In the genomic region with DNA sequence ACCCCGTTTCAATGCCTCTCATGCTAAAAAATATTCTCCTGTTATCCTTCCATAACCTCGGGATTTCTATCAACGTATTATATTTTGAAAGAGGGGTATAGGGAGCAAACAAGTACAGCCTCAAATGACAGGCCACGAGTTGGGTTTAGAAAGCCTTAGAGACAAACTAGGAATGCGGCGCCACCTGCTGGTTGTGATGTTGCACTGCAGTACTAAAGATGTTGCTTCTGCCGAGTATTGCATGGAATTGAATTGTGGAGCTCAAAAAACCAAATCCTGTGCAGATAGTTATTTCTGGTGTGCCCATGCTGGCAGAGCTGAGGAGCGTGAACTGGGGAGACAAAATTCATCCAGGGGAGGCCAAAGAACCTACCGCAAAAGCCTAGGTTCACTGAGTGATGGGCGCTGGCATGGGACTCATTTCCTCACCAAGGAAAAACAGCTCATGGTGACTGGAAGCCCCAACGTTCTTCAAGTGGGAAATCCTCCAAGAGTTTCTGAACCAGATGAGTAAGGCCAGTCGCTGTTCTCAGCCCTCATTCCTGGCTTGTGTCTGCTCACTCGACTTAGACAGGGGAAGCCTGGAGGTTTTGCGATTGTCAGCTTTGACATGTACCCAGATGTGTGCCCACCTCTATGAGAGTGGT, we compare ENCODE assay signal across 9 mouse cellular contexts. TPM values are rescaled to one million over a fixed set of nuclear protein-coding genes. Genes with fewer than 3 reads are reported as not detected.
DNase-seq lines count a peak whose midpoint lies in the region; ATAC-seq lines count a peak whose summit lies in the region.
"Had no signal": no experiment of that assay in that cellular context is flagged by ENCODE, and none has a peak within 500 bp of the region (broad histone marks: within the 10 kb centered on the region; RNA-seq: fewer than 3 reads in every experiment).

No protein-coding gene starts in this region.

- peak; percentile 39 for DNase-seq in MEL-GATA-1-ER (ENCODE audit: extremely low read depth, low read depth)
- peak; percentile 57 for DNase-seq in brain, embryonic 18.5 days (ENCODE audit: low read depth, low spot score)
- peak; percentile 53 to 82 for DNase-seq in layer of hippocampus, adult 8-10 months (ENCODE audit: low spot score in 2 of 2)
- DNase-seq in lung, postnatal 36 days = peak; percentile 80
- peak; percentile 66 for DNase-seq in retina, postnatal 7 days (ENCODE audit: low read depth, low spot score)
- DNase-seq in urinary bladder, postnatal 14 days (ENCODE audit: low spot score) = peak; percentile 77

- 0 out of 2 replicates have a peak, but pooled peaks cover 5% of the 10 kb centered on the region for H3K27me3 ChIP-seq in heart, embryonic 12.5 days (replicated peaks)

- H3K9me3 ChIP-seq in heart, embryonic 12.5 days (replicated peaks) = no peaks in the 10 kb centered on the region

- H3K9ac ChIP-seq in heart, embryonic 12.5 days = no peak overlapping the region

- no peak overlapping the region for H3K4me3 ChIP-seq in heart, embryonic 12.5 days

- peak overlapping the region; percentile 43 for H3K4me2 ChIP-seq in heart, embryonic 12.5 days

- H3K27ac ChIP-seq in heart, embryonic 12.5 days (ENCODE audit: poor library complexity, severe bottlenecking) = no peak overlapping the region
- H3K27ac ChIP-seq: macrophage had no signal

- WGBS in heart, embryonic 12.5 days = 18% methylated on average over 14 of the region's 14 CpGs

- no peaks in the 10 kb centered on the region for H3K4me1 ChIP-seq in heart, embryonic 12.5 days (replicated peaks)

- ATAC-seq in erythroid progenitor cell, adult 5-6 weeks (replicated peaks; ENCODE audit: low FRiP score, poor library complexity, severe bottlenecking) = peak; percentile 76
- ATAC-seq in heart, embryonic 12.5 days (ENCODE audit: insufficient number of reproducible peaks, low FRiP score) = no peak

- no peaks in the 10 kb centered on the region for H3K36me3 ChIP-seq in heart, embryonic 12.5 days

RNA-seq across cellular contexts. Expression of a gene that starts 11.2 kb away (rescaled TPM):
- total RNA-seq in erythroid progenitor cell, adult 5-6 weeks (2015; ENCODE audit: low replicate concordance) = not detected in 2 replicates
- not detected in 2 replicates for total RNA-seq in erythroid progenitor cell, adult 5-6 weeks (2017; ENCODE audit: low replicate concordance)
- polyA plus RNA-seq in heart, embryonic 12.5 days (2016; fragmentation: Nextera tagmentation; extraction: Ambion mirVana) = 6.8 and 7.7 TPM in 2 replicates
- total RNA-seq in layer of hippocampus, adult 8-10 months (2022) = 10 to 100 TPM in 1 of 4 experiments, 1 to 10 TPM in 3; 8.7 to 10.9 (median 9.6) TPM
- polyA plus RNA-seq: macrophage had no signal

RNA-seq across cellular contexts. Expression of a gene that starts 41.3 kb away (rescaled TPM):
- total RNA-seq in erythroid progenitor cell, adult 5-6 weeks (2015; ENCODE audit: low replicate concordance) = 6.1 and 10.9 TPM in 2 replicates
- total RNA-seq in erythroid progenitor cell, adult 5-6 weeks (2017; ENCODE audit: low replicate concordance) = 7.3 TPM in 1 of 2 replicates, not detected in the other
- polyA plus RNA-seq in heart, embryonic 12.5 days (2016; fragmentation: Nextera tagmentation; extraction: Ambion mirVana) = 11.4 and 12.0 TPM in 2 replicates
- total RNA-seq in layer of hippocampus, adult 8-10 months (2022) = 1 to 10 TPM; 5.5 to 9.1 (median 7.6) TPM

Comparison
In these comparisons a context has a peak if more than half of its experiments do, and no peak if none do; other contexts are left out.
1. RNA of a gene that starts 11.2 kb away (total RNA-seq): 8.7 to 10.9 TPM in layer of hippocampus, adult 8-10 months; not detected in erythroid progenitor cell, adult 5-6 weeks; every median in the first group is over 4 times any median in the second.
2. Peak in every context shown above with its lines, with median percentiles within 50 percentile points of each other: DNase-seq.